Mouse (Mus musculus): ENCODE measurements around the gene Scaf1. TPM values are rescaled to one million over a fixed set of nuclear protein-coding genes. Genes with fewer than 3 reads are reported as not detected.

Gene Scaf1
- total and polyA plus RNA-seq, 3 experiments = 17.7 to 81.5 (median 34.4) TPM

GRCm38 (mm10) chr7:44983085-44983484 lies 33.1 kb downstream of the Scaf1 start:
- no peak overlapping the region for H3K4me3 ChIP-seq (ENCODE audit: control insufficient read depth in 1 of 2, insufficient read depth in 1 of 2, low read depth in 2 of 2, low read length in 2 of 2)
- H3K4me1 ChIP-seq (ENCODE audit: control insufficient read depth in 1 of 2, insufficient read depth in 2 of 2, low read length in 2 of 2) = peaks cover 0 to 6% of the 10 kb centered on the region in 2 experiments; a peak in 3 of 4 replicates
- H3K9me3 ChIP-seq (replicated peaks; ENCODE audit: insufficient read depth, low read length) = no peaks in the 10 kb centered on the region
- peak; percentile 87 for DNase-seq (ENCODE audit: low read depth, low spot score)
- no peak overlapping the region for H3K9ac ChIP-seq (ENCODE audit: control insufficient read depth, low read depth, low read length, poor library complexity, severe bottlenecking)
- no peak overlapping the region for H3K27ac ChIP-seq (ENCODE audit: control insufficient read depth, low read depth, low read length)
- H3K79me2 ChIP-seq (ENCODE audit: control insufficient read depth, insufficient read depth, low read length, poor library complexity) = peaks cover 43% of the 10 kb centered on the region
- H3K27me3 ChIP-seq (ENCODE audit: control insufficient read depth in 1 of 2, insufficient read depth in 2 of 2, low read length in 2 of 2) = no peaks in the 10 kb centered on the region
- H3K36me3 ChIP-seq (ENCODE audit: control insufficient read depth in 1 of 2, insufficient read depth in 2 of 2, low read length in 2 of 2) = peaks cover 4 to 12% of the 10 kb centered on the region in 2 experiments
- peak; percentile 38; the same call in 1 of the 2 replicates for TF ChIP-seq ZC3H11A (IDR thresholded peaks at IDR 0.05; ENCODE audit: low read depth, low read length)
- 0 out of 2 replicates have a peak, but pooled peaks have one; percentile 32 for TF ChIP-seq TBP (IDR thresholded peaks at IDR 0.05; ENCODE audit: low read depth, low read length)
- peak; percentile 43; the same call in 1 of the 2 replicates for TF ChIP-seq SIN3A (IDR thresholded peaks at IDR 0.05; ENCODE audit: low read length)
- TF ChIP-seq HCFC1 (IDR thresholded peaks at IDR 0.05; ENCODE audit: low read depth, low read length) = peak; percentile 29; the same call in 1 of the 2 replicates
- no peak for TF ChIP-seq NRF1 (IDR thresholded peaks at IDR 0.05; ENCODE audit: insufficient read depth, low read depth, low read length, poor library complexity, severe bottlenecking)
- peak; percentile 51 for TF ChIP-seq SMC3 (IDR thresholded peaks at IDR 0.05; ENCODE audit: low read depth, low read length)
- peak; percentile 50; the same call in 1 of the 2 replicates for TF ChIP-seq MXI1 (IDR thresholded peaks at IDR 0.05; ENCODE audit: low read depth, low read length)
- no peak for TF ChIP-seq RCOR1 (IDR thresholded peaks at IDR 0.05; ENCODE audit: low read depth, low read length)
- TF ChIP-seq RAD21 (IDR thresholded peaks at IDR 0.05; ENCODE audit: low read depth, low read length) = peak; percentile 56
- peak; percentile 93 to 98 (median 97) for TF ChIP-seq CTCF (IDR thresholded peaks at IDR 0.05 in 2 of 3, conservative IDR thresholded peaks at IDR 0.05 in 1 of 3; ENCODE audit: control insufficient read depth in 1 of 3, insufficient read depth in 1 of 3, low read depth in 2 of 3, low read length in 3 of 3, poor library complexity in 1 of 3, severe bottlenecking in 1 of 3)

- no peak for DNase-seq (ENCODE audit: low read depth, low spot score)
- Histone ChIP-seq H3K9me3 (replicated peaks; ENCODE audit: insufficient read depth, low read length) (no peaks in the 10 kb centered on the region), H3K4me3 (ENCODE audit: control insufficient read depth in 1 of 2, insufficient read depth in 1 of 2, low read depth in 2 of 2, low read length in 2 of 2) (no peak overlapping the region), H3K9ac (ENCODE audit: control insufficient read depth, low read depth, low read length, poor library complexity, severe bottlenecking) (no peak overlapping the region), H3K79me2 (ENCODE audit: control insufficient read depth, insufficient read depth, low read length, poor library complexity) (peaks cover 36% of the 10 kb centered on the region), H3K27me3 (ENCODE audit: control insufficient read depth in 1 of 2, insufficient read depth in 2 of 2, low read length in 2 of 2) (no peaks in the 10 kb centered on the region), H3K27ac (ENCODE audit: control insufficient read depth, low read depth, low read length) (no peak overlapping the region), H3K4me1 (ENCODE audit: control insufficient read depth in 1 of 2, insufficient read depth in 2 of 2, low read length in 2 of 2) (peaks cover 0 to 5% of the 10 kb centered on the region in 2 experiments; a peak in 1 of 4 replicates), H3K36me3 (ENCODE audit: control insufficient read depth in 1 of 2, insufficient read depth in 2 of 2, low read length in 2 of 2) (peaks cover 0 to 15% of the 10 kb centered on the region in 2 experiments; a peak in 2 of 4 replicates)
- TF ChIP-seq USF2 (IDR thresholded peaks at IDR 0.05; ENCODE audit: borderline replicate concordance in 1 of 2, insufficient read depth in 1 of 2, low read depth in 1 of 2, low read length in 2 of 2) (no peak), TAL1 (IDR thresholded peaks at IDR 0.05; ENCODE audit: low read length) (no peak), NRF1 (IDR thresholded peaks at IDR 0.05; ENCODE audit: insufficient read depth, low read depth, low read length, poor library complexity, severe bottlenecking) (no peak), ZNF384 (IDR thresholded peaks at IDR 0.05; ENCODE audit: low read depth, low read length) (no peak), POLR2AphosphoS5 (IDR thresholded peaks at IDR 0.05; ENCODE audit: borderline replicate concordance, low read depth, low read length) (no peak), POLR2A (IDR thresholded peaks at IDR 0.05; ENCODE audit: control insufficient read depth in 1 of 2, insufficient read depth in 1 of 2, low read depth in 1 of 2, low read length in 2 of 2, poor library complexity in 1 of 2) (no peak), BHLHE40 (IDR thresholded peaks at IDR 0.05; ENCODE audit: borderline replicate concordance, low read depth, low read length) (no peak), ZKSCAN1 (IDR thresholded peaks at IDR 0.05; ENCODE audit: low read depth, low read length) (no peak), MYC (IDR thresholded peaks at IDR 0.05; ENCODE audit: low read depth, low read length) (no peak), GATA1 (IDR thresholded peaks at IDR 0.05; ENCODE audit: low read depth, low read length) (no peak), MEF2A (IDR thresholded peaks at IDR 0.05; ENCODE audit: extremely low read depth, insufficient replicate concordance, low read depth, low read length, poor library complexity, severe bottlenecking) (no peak)
These were observed 34.6 kb downstream of the Scaf1 start for GRCm38 (mm10) chr7:44981539-44981938.

All from MEL (cell line).